Mouse (Mus musculus) stomach, embryonic 16.5 days (tissue): ENCODE data around the gene Tmem221. TPM values are rescaled to one million over a fixed set of nuclear protein-coding genes. Genes with fewer than 3 reads are reported as not detected.
"Not testable (repeated sequence)": the region's sequence is repeated elsewhere in the genome, so short reads cannot be mapped to it uniquely, and the experiment has no call there.

ENCODE experiments used
- ATAC-seq: fragments of 200-750 bp; cut with Nextera tagmentation; 2 replicates; pipeline ENCODE4 v1.8.0; 2017; ENCODE audit warnings: moderate number of reproducible peaks, moderate TSS enrichment; ENCODE audit not compliant: insufficient read depth, low FRiP score
- H3K27ac ChIP-seq: fragments of 300-500 bp; sonication (generic); 2 replicates; pipeline ENCODE4 v1.5.1; 2014; ENCODE audit warnings: low read length
- H3K27me3 ChIP-seq: fragments of 300-500 bp; sonication (generic); 2 replicates; pipeline ENCODE4 v1.6.1; 2014; ENCODE audit warnings: low read length, control low read depth, mixed read lengths; ENCODE audit not compliant: control insufficient read depth, insufficient read depth
- H3K36me3 ChIP-seq: fragments of 300-500 bp; sonication (generic); 2 replicates; pipeline ENCODE4 v1.6.1; 2014; ENCODE audit warnings: low read length; ENCODE audit not compliant: control insufficient read depth, insufficient read depth
- H3K4me1 ChIP-seq: fragments of 300-500 bp; sonication (generic); 2 replicates; pipeline ENCODE4 v1.6.1; 2014; ENCODE audit warnings: low read length, control low read depth, mixed read lengths; ENCODE audit not compliant: control insufficient read depth, insufficient read depth
- H3K4me2 ChIP-seq: fragments of 300-500 bp; sonication (generic); 2 replicates; pipeline ENCODE4 v1.6.1; 2014; ENCODE audit warnings: low read depth, low read length, mixed read lengths
- H3K4me3 ChIP-seq: fragments of 300-500 bp; sonication (generic); replicated peaks from 2 replicates; pipeline ENCODE4 v1.5.1; 2014; ENCODE audit warnings: mild to moderate bottlenecking, low read length
- H3K9ac ChIP-seq: fragments of 300-500 bp; sonication (generic); 2 replicates; pipeline ENCODE4 v1.6.1; 2014; ENCODE audit warnings: low read length
- H3K9me3 ChIP-seq: fragments of 300-500 bp; sonication (generic); replicated peaks from 2 replicates; pipeline ENCODE4 v1.6.1; 2016; ENCODE audit warnings: low read length, control low read depth; ENCODE audit not compliant: control insufficient read depth
- WGBS: fragments of 180-500 bp; shearing (Covaris S2); extraction: QIAGEN DNeasy Blood & Tissue Kit; methylation state at CpG from one replicate; pipeline ENCODE4 v1.1.7; 2014; 5-methylcytosine and 5-hydroxymethylcytosine counted together
- polyA plus RNA-seq: library from polyadenylated mRNA; unstranded; fragments of >200 nt; fragmentation: Nextera tagmentation; extraction: Ambion mirVana; gene quantifications from 2 replicates; pipeline ENCODE4 v1.2.1, GENCODE M21; 2015

The Tmem221 gene
- polyA plus RNA-seq, 1 experiment from 2014 or later: 2.9 TPM

DNA sequence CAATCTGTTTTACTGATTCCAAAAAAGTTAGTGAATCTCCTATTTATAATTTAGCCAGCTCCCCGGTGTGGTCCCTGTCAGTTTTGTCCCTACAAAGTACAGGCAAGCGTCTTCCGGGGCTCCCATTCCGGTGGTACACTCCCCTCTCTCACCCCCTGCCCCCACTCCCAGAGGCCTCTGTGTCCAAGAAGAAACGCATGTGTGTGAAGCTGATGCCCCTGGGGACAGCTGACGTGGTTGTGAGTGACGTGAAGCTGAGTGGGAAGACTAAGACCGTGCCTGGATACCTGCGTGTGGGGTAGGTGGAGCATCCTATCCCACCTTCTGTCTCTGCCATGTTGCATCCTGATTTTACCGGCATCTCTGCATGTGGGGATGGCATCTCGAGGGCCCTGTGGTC is 13.6 kb downstream of the Tmem221 start:
- H3K4me1 ChIP-seq: peaks cover 7% of the 10 kb centered on the region; the same call in 1 of the 2 replicates
- H3K27ac ChIP-seq: no peak overlapping the region
- no peak for ATAC-seq
- no peak overlapping the region for H3K4me2 ChIP-seq
- H3K36me3 ChIP-seq: no peaks in the 10 kb centered on the region
- no peaks in the 10 kb centered on the region for H3K9me3 ChIP-seq
- 88% methylated on average over 11 of the region's 11 CpGs for WGBS
- no peaks in the 10 kb centered on the region for H3K27me3 ChIP-seq
- H3K4me3 ChIP-seq: no peak overlapping the region
- H3K9ac ChIP-seq: no peak overlapping the region

DNA sequence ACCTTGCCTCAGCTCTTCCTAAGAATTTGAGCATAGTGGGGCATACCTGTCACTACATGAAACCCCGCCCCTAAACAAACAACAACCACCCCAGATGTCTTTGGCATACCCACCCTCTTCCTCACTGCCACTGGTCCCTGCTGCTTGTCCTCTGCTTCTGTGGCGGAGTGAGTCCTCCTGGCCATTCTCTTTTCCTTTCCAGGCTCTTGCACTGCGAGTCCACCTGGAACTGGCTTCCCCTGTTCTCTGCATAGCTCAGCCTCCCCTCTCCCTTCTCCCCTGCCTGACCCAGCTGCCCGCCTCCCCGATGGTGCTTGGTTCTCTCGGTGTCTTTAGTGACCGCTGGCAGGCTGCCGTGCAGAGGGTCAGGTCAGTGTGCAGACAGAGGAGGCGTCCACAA is 14.9 kb downstream of the Tmem221 start:
- H3K9me3 ChIP-seq: no peaks in the 10 kb centered on the region
- ATAC-seq: no peak
- H3K27ac ChIP-seq: no peak overlapping the region
- H3K27me3 ChIP-seq: no peaks in the 10 kb centered on the region
- 82% methylated on average over 9 of the region's 9 CpGs for WGBS
- peak overlapping the region; percentile 93 for H3K4me3 ChIP-seq
- H3K9ac ChIP-seq: peak overlapping the region; percentile 86
- H3K4me2 ChIP-seq: peak overlapping the region; percentile 90
- H3K36me3 ChIP-seq: no peaks in the 10 kb centered on the region
- H3K4me1 ChIP-seq: peaks cover 7% of the 10 kb centered on the region; the same call in 1 of the 2 replicates

DNA sequence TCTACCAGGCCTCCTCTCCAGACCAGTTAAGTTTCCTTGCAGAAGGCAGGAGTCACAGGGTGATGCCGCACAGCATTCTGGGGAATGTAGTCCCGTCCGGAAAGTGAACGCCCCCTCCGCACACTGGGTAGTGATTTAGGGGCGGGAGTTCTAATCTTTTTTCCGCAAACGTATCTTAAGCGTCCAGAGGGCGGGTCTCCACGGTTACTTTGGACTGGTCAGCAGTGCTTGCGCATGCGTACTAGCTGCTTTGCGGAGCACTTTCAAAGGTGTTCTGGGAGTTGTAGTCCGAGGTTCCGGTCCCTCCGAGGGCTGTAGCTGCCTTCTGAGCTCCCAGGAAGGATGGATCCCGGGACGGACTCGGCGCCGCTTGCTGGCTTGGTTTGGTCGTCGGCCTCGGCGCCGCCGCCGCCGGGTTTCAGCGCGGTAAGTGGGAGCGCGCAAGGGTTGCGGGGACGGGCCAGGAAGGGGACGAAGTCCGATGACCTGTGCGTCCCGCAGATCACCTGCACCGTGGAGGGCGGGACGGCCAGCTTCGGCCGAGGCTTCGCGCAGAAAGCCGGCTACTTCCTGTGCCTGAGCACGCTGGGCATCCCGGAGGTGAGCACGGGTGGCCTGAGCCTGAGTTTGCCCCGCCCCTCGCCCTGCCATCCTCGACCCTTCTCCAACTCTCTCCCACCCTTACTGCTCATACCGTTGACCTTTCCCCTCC is 15.9 kb downstream of the Tmem221 start, which contains the start of gene Mvb12a:
Mvb12a (plus strand) TSS at position 291 of the 712 bp plus-strand sequence.
- WGBS: under 1% methylated on average over 55 of the region's 55 CpGs
- Histone ChIP-seq H3K27ac (peak within 1 kb of the TSS; percentile 46; the same call in 1 of the 2 replicates), H3K36me3 (no peaks in the 10 kb centered on the region), H3K4me1 (peaks cover 9% of the 10 kb centered on the region; the same call in 1 of the 2 replicates), H3K9ac (peak within 1 kb of the TSS; percentile 86), H3K4me2 (peak within 1 kb of the TSS; percentile 90), H3K9me3 (no peaks in the 10 kb centered on the region), H3K27me3 (no peaks in the 10 kb centered on the region), H3K4me3 (peak within 1 kb of the TSS; percentile 93)
- ATAC-seq: peak; percentile 97

DNA sequence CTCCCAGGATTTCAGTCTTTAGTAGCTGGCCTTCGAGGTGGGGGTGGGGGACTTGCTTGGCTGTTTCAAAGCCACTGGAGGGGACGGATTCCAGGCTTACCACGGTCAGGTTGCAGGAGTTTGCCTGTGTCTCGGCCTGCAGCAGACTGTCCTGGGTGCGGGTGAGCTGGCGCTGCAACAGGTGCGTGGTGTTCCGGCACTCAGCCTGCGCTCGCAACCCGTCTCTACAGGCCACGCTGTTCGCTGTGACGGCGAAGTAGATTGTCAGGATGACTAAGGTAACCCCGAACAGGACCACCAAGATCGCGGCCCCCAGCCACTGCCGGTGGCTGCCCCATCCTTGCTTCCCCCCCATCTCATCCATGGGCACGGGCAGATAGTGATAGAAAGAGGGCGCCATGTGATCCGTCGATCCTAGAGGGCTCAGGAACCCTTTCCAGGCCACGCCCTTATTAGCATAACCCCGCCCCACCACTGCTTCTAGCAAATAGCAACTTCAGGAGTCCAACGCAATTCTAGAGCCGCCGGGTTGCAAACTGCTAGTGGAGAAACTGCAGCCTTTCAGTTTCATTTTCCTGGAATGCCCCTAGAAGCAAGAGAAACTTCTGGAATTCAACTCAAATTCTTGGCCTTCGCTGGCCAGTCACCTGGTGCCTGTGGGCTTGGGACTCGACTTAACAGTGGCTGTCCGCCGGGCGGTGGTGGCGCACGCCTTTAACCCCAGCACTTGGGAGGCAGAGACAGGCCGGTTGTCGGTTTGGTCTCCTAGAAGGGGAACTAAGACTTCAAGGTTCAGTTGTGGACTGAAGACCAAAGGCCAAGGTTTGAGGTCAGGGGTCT is 21.4 kb downstream of the Tmem221 start, which contains the start of gene Bst2:
Bst2 (minus strand) TSS at position 429 of the 840 bp plus-strand sequence.
- peak; percentile 90 for ATAC-seq
- Histone ChIP-seq H3K9ac (peak within 1 kb of the TSS; percentile 68), H3K36me3 (no peaks in the 10 kb centered on the region), H3K9me3 (no peaks in the 10 kb centered on the region), H3K4me2 (peak within 1 kb of the TSS; percentile 66), H3K27ac (peak within 1 kb of the TSS; percentile 54), H3K4me1 (0 out of 2 replicates have a peak, but pooled peaks cover 5% of the 10 kb centered on the region), H3K27me3 (no peaks in the 10 kb centered on the region), H3K4me3 (peak within 1 kb of the TSS; percentile 51)
- WGBS: 4% methylated on average over 37 of the region's 37 CpGs

DNA sequence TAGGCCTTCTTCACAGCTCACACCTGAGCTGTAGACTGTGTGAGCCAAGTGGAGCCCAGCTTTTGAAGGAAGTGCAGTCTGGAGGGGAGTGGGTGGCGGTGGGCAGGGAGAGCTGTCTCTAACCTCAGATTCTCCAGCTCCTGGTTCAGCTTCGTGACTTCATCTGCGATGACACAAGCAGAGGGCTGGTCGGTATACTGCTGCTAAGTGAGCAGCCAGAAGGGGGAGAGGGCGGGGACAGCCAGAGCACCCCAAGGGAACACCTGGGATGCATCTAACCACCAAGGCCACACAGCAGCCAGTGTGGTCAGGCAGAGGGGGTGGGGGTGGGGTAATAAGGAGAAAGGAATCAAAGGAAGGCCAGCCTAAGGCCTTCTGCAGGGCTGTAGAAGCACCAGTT is 23.0 kb downstream of the Tmem221 start:
- no peak overlapping the region for H3K4me2 ChIP-seq
- H3K4me3 ChIP-seq: no peak overlapping the region
- H3K27me3 ChIP-seq: no peaks in the 10 kb centered on the region
- H3K9me3 ChIP-seq: no peaks in the 10 kb centered on the region
- 62% methylated on average over 5 of the region's 5 CpGs for WGBS
- 0 out of 2 replicates have a peak, but pooled peaks cover 5% of the 10 kb centered on the region for H3K4me1 ChIP-seq
- H3K9ac ChIP-seq: no peak overlapping the region
- ATAC-seq: no peak
- no peaks in the 10 kb centered on the region for H3K36me3 ChIP-seq
- no peak overlapping the region for H3K27ac ChIP-seq

DNA sequence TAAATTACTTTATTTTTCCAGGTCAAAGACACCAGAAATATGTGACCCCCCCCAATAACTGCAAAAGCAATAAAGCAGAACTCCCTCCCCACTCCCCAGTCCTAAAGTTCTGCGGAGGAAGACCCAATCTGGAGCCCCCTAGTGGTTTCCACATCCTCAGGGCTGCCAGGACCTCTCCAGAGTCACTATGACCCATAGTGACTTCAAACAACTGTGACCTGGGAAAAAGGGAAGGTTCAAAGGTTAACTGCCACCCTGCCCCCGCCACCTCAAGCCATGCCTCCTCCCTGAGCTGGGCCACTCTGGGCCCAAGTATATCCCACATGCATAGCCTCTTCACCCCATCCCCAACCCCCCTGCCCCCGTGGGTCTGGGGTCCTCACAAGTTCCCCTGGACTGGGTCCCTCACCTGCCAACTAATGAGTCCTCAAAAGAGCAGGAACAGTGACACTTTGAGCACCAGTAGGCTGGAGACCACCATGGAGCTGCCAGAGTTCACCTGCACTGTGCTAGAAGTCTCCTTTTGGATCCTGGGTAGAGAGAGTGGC is 24.3 kb downstream of the Tmem221 start:
- H3K9ac ChIP-seq: no peak overlapping the region
- no peak overlapping the region for H3K27ac ChIP-seq
- H3K27me3 ChIP-seq: no peaks in the 10 kb centered on the region
- no peak for ATAC-seq
- no peaks in the 10 kb centered on the region for H3K36me3 ChIP-seq
- H3K4me2 ChIP-seq: no peak overlapping the region
- H3K4me3 ChIP-seq: no peak overlapping the region
- 0 out of 2 replicates have a peak, but pooled peaks cover 5% of the 10 kb centered on the region for H3K4me1 ChIP-seq
- 42% methylated on average over 3 of the region's 3 CpGs for WGBS
- H3K9me3 ChIP-seq: no peaks in the 10 kb centered on the region

DNA sequence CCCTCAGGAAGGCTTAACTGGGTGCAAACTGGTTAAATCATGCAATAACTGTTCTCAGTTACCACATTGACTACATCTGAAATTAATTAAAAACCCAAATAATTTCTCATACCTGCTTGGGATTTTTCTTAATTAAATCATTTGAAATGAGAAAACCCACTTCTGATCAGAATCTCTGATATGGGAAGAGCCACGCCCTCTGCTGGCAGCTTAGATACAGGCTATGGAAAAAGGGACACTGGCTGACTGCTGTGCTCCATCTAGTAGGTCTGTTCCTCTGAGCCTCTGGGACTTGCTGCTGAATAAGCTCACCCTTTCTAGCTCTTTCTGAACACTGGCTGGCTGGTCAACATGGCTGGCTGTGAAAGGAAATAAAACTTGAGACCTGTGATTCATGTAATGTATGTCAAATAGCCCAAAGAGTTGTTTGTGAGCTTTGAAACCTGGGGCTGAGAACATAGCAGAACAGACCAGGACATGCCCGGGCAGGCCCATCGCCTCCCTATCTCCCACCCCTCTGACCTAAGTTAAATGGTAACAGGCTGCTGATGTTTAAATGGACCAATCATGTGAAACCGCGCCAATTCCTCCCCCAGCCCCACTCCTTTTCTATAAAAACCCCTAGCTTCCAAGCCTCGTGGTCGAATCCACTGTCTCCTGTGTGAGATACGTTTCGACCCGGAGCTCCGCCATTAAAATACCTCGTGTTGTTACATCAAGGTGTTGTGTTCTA is 27.8 kb downstream of the Tmem221 start:
- H3K27me3 ChIP-seq, H3K9me3 ChIP-seq, H3K4me2 ChIP-seq, ATAC-seq, H3K9ac ChIP-seq, H3K4me3 ChIP-seq, H3K36me3 ChIP-seq, H3K27ac ChIP-seq: not testable (repeated sequence)
- 70% methylated on average over 5 of the region's 12 CpGs for WGBS
- H3K4me1 ChIP-seq: peaks cover 12% of the 10 kb centered on the region; the same call in 1 of the 2 replicates

DNA sequence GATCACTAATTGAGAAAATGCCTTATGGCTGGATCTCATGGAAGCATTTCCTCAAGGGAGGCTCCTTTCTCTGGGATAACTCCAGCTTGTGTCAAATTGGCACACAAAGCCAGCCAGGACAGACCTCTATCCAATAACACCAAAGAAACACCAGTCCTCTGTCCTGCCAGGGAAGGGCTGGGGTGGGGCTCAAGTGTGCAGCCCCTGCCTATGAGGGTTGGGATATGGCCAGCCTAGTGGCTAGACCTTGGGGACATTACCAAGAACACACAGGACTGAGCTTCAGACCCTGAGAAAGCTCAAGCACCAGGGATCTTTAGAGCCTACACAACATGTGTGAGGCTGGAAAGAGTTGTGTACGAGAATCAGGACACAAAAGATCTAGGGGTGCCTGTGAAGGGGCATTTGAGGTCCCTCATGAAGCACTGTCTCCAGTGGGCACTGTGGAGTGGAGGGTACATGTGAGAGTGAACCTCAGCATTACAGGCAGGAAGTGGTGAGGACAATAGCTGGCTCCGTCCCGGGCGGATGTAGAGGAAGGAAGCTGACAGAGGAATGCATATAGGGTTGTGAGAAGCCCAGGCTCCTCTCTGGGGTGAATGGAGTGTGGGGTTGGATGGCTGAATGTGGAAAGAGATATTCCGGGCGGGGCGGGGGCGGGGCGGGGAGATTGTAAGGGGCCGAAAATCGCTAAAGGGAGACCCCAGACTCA is 30.2 kb downstream of the Tmem221 start:
- no peaks in the 10 kb centered on the region for H3K36me3 ChIP-seq
- H3K27me3 ChIP-seq: peaks cover 12% of the 10 kb centered on the region
- H3K4me2 ChIP-seq: no peak overlapping the region
- ATAC-seq: peak; percentile 42; the same call in 1 of the 2 replicates
- no peaks in the 10 kb centered on the region for H3K9me3 ChIP-seq
- H3K4me3 ChIP-seq: no peak overlapping the region
- H3K9ac ChIP-seq: no peak overlapping the region
- WGBS: 71% methylated on average over 11 of the region's 11 CpGs
- peak overlapping the region; percentile 76 for H3K27ac ChIP-seq
- H3K4me1 ChIP-seq: peaks cover 19% of the 10 kb centered on the region; the same call in 1 of the 2 replicates
